Mouse (Mus musculus) right cerebral cortex, postnatal 10 days (tissue): Measurements from ENCODE around the gene Pygm.
A peak's percentile ranks its signal among the peaks of the same experiment; 100 is the strongest.

ENCODE experiments used
- DNase-seq, 2 experiments: peaks; one replicate each; pipeline ENCODE4 v3.0.0; 2021; ENCODE audit warnings: low spot score in 2 of 2

The Pygm gene

DNA sequence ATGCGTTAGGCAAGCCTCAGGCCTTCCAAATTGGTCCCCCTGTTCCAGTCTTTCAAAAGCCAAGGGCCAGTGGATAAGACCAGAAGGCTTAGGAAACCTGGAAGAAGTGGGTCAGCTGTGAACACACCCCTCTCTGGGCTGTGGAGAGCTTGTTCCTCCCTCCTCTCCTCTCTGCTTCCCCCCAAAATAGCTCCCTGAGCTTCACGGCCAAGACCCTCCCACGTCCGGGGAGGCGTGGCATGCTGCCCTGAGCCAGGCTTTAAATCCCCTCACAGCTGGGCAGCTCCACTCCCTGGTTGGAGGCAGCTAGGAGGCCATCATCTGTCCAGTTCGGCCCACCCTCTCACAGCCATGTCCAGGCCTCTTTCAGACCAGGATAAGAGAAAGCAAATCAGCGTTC, at the start of gene Pygm:
Gene Pygm, plus strand, starts transcription at position 272 of the 400 bp plus-strand sequence.
- peak; percentile 79 to 80 for DNase-seq

DNA sequence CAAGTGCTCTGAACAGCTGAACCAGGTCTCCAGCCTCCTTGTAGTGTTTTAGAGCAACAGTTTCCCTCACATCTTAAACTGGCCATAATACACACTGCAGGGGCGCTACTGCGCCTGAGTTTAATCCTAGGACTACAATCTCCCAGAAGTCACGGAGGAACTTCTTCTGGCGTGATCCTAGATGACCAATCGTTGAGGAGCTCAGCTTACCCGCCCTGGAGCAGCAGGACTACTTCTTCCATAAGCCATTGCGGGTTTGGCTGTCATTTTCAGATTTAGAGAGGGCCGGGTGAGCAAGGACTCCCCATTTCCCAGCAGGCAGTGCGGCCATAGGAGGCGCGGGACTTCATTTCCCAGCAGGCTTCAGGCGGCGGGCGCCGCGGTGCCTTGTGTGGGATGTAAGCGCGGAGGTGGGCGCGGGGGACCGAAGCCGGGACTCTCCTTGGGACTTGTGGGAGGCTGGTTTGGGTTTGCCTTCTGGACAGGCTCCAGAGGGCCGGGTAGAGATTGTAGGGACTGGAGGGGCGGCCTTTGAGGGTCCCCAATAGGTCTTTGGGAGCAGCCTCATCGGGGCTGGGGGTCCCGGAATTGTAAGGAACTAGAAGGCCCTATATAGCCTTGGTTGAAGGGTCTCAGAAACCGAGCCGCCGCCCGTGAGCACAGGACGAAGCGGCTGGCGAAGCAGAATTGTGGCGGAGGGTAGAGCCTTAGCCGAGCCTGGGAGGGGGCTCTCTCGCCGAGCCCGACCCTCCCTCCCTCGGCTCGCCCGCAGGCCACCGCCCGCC, 49.3 kb upstream of the Pygm start, which contains the start of gene Men1:
Gene Men1, plus strand, starts transcription at position 307 of the 785 bp plus-strand sequence.
- peak; percentile 97 to 98 for DNase-seq

DNA sequence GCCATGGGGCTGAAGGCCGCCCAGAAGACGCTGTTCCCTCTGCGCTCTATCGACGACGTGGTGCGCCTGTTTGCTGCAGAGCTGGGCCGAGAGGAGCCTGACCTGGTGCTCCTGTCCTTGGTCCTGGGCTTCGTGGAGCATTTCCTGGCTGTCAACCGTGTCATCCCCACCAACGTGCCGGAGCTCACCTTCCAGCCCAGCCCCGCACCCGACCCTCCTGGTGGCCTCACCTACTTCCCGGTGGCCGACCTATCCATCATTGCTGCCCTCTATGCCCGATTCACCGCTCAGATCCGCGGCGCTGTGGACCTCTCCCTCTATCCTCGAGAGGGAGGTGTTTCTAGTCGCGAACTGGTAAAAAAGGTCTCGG, 48.8 kb upstream of the Pygm start:
- no peak for DNase-seq

DNA sequence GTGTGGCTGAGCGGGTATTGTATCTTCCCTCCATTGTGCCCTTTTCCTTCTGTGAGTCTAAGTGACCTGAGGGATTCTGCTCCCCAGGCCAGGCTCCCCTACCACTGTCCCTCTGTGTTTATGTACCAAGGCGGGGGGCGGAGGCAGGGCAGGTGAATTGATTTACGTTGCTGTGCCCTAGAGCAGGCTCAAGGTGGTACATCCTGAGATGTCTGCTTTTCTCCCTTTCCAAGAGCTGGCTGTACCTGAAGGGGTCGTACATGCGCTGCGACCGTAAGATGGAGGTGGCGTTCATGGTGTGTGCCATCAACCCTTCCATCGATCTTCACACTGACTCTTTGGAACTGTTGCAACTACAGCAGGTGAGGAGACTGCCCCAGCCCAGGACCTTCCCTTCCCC, 47.3 kb upstream of the Pygm start:
- DNase-seq, result no peak

DNA sequence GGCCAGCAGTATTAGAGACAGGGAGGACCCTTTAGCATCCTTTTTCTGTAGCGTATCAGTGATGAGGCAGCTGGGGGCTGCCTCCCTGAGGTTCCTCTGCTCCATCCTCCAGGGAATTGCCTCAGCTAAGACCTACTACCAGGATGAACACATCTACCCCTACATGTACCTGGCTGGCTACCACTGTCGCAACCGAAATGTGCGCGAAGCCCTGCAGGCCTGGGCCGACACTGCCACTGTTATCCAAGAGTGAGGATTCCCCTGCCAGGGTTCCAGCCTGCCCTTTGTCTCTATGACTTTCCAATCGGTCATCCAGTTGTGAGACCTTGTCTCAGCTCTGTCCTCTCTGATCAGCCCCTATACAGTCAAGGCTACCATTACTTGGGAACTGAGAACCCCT, 46.0 kb upstream of the Pygm start:
- DNase-seq, result no peak

DNA sequence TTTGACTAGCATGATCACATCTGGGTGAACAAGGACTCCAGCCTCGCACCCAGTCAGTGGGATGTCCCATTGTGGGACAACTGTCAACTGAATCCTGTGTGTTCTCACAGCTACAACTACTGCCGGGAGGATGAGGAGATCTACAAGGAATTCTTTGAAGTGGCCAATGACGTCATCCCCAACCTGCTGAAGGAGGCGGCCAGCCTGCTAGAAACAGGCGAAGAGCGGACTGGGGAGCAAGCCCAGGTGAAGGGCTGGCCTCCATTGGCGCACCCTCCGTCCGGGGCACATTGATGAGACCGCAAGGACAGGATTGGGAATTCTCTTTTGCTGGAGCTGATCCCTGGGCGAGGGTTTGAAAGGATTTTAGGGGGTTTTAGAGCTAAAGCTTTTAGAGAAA, 45.5 kb upstream of the Pygm start:
- DNase-seq, result no peak

DNA sequence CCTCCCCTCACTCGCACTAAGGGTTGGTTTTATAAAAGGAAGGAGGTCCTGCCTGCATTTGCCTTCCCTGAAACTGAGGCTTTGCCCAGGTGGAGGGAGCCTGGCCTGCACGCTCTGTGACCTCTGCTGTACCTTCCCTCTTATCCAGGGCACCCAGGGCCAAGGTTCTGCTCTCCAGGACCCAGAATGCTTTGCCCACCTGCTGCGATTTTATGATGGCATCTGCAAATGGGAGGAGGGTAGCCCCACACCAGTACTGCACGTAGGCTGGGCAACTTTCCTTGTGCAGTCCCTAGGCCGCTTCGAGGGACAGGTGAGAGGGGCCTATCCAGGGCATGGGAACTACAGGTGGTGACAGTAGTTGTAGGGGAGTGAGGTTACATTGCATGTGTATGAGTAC, 45.0 kb upstream of the Pygm start:
- no peak for DNase-seq

DNA sequence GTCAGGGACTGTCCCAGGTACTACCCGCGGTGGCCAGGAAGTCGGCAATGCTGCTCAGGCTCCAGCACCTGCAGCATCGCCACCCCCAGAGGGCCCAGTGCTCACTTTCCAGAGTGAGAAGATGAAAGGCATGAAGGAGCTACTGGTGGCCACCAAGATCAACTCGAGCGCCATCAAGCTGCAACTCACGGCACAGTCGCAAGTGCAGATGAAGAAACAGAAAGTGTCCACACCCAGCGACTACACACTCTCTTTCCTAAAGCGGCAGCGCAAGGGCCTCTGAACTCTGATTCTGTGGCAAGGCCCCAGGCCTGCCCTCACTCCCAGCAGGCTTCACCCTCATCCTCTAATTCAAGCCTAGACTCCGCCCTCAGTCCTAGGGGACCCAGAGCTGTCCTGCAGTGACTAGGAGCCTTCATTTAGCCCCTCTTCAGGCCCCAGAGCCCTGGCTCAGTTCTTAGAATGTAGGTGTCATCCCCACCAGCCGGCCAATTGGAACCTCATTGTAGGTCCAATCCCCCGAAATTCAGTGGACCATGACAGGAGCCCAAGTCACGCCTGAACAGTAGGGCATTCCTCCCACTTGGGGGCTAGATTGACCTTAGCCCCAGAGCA, 44.2 kb upstream of the Pygm start:
- DNase-seq, result no peak

DNA sequence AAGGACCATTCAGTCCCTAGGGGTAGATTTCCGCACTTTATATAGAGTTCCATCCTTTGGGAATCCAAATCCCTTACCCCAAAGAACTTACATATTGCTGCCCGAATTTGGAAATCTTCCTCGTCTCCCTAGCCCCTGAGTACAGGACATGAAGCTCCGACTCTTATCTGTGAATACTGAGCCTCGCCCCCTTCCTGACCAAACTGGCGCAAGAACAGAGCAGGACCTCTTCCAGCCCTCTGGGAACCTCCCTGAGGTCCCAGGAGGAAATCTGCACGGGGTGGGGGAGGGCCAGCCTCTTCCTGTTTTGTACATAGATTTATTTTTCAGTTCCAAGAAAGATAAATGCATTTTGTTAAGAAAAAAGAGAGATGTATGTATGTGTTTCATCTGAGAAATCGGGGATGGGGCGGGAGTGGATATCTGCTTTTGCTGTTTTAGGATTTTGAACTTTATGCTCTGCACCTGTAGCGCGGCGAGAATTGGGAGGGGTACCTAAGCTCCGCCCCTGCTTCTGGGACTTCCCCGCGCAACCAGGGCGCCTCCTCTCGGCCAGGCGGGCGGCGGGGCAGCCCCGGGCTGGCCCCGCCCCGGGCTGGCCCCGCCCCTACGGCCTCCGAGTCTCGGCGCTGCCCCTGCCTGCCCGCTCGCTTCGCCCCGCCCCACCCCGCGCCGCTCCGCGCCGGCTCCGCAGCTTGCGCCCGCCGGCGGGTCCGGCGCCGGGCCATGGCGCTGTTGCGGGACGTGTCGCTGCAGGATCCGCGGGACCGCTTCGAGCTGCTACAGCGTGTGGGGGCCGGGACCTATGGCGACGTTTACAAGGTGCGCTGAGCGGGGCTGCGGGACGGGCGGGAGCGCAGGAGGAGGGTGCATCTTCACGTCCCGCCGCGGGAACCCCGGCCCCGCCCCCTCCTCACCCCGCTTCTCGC, 43.4 kb upstream of the Pygm start, which contains the start of gene Map4k2:
Gene Map4k2, plus strand, starts transcription at position 612 of the 929 bp plus-strand sequence.
- DNase-seq, result peak in 1 of 2 experiments; percentile 80

DNA sequence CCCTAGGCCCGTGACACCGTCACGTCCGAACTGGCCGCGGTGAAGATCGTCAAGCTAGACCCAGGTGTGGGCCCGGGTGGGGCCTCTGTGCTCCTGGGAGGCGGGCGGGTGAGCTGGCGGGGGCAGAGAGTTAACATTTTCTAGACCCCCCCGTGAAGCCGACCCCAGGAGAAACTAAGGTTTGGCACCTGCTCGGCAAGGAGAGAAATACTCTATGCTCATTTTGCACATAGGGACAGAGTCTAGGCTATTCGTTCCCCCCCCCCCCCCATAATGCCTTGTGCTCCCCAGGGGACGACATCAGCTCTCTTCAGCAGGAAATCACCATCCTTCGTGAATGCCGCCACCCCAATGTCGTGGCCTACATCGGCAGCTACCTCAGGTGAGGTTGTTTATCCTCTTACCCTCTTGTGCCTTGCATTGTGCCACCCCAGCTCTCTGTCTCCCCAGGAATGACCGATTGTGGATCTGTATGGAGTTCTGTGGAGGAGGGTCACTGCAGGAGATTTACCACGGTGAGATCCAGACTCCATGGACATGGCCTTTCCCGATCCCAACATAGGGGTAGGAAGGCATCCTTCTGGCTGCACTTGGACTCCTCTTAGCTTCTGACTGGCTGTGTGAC, 42.6 kb upstream of the Pygm start:
- no peak for DNase-seq

DNA sequence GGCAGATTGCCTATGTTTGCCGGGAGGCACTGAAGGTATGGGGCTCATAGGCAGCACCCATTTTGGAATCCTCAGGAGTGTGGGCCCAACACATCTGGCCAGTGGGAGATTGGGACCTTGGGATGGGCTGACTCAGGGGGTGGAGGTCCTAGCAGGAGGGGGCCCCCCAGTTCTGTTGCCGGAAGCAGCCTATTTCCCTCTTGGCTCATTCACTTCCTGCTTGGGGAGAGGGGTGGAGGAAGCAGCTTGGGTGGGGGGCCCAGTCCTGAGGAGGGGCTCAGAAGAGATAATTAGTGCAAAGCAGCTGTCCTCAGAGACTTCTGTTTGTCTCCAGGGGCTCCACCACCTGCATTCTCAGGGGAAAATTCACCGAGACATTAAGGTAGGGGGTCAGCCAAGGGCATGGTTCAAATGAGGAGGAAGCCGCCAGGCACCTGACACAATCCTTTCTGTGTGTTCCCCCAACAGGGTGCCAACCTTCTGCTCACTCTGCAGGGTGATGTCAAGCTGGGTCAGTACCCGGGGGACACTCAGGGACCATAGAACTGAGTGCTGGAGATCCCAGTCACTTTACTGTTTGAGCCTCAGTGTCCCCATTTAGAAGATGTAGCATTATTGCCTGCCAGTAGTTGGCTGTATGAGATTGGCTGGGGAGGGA, 41.8 kb upstream of the Pygm start:
- DNase-seq, result no peak

DNA sequence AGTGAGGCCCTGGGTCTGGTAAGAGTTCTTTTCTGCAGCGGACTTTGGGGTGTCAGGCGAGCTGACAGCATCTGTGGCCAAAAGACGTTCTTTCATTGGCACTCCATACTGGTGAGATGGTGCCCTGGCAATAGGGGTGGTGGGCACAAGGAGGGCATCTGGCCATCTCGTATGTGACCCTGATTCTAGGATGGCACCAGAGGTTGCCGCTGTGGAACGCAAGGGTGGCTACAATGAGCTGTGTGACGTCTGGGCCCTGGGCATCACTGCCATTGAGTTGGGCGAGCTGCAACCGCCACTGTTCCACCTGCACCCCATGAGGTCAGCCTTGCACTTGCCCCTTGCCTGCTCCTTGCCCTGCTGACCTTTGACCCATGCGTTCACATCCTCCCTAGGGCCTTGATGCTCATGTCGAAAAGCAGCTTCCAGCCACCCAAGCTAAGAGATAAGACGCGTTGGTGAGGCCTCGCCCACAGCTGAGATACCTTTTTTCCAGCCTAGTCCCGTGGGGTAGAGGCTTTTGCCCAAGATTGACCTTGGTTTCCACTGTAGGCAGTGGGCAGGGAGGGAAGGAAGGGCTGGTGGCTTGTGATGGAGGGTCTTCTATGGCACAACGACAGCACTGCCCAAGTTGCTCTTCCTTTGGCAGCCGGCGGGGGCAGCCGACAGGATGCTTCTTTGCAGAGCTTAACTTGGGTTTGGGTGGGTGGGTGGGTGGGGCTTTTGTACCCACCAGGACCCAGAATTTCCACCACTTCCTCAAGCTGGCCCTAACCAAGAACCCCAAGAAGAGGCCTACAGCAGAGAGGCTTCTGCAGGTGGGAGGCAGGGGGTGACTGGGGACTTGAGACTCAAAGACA, 40.9 kb upstream of the Pygm start:
- DNase-seq, result no peak

DNA sequence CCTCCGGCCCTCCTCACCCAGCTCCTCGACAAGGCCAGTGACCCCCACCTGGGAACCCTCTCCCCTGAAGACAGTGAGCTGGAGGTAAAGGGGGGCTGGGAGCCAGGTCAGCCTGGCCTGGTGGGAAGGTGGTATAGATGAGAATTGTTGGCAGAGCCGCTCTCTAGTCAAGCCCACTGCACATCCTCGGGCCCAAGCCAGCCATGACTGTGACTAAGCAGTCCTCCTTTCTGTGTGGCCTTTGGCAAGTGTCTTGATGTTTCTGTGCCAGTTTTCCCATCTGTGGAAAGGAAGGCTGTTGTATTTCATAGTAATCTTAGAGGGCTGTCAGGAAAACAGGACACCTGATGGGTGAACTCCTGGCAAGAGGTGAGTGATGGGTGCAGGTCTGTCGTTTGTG, 40.2 kb upstream of the Pygm start:
- DNase-seq, result peak in 1 of 2 experiments; percentile 24

DNA sequence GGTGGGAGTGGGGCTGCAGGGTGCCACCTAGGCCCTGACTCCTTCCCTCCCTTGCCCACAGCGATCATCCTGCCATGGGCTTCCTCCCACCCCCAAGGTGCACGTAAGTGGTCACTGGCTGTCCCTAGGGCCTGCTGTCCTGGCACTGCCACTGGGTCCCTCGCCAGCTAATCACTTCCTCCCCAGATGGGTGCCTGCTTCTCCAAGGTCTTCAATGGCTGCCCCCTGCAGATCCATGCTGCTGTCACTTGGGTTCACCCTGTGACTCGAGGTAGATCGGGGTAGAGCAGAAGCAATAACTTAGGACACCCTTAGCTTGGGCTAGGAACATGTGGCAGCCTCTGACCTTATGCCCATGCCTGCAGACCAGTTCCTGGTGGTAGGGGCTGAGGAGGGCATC, 38.2 kb upstream of the Pygm start:
- no peak for DNase-seq

DNA sequence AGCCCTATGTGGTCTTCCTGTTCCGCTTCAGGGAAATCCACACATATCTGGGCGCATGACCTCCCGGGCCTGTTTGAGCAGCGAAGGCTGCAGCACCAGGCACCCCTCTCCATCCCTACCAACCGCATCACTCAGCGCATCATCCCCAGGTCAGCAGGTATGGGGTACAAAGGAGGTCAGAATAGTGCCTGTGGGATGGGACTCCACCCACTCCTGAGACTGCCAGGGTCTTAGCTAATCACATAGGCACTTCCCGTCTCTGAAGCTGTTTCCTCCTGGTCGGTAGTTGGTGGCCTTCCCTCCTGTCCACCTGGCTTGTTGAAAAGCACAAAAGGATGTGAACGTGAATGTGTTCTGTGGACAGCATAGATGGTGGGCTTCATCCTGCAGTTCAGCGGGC, 37.5 kb upstream of the Pygm start:
- no peak for DNase-seq

DNA sequence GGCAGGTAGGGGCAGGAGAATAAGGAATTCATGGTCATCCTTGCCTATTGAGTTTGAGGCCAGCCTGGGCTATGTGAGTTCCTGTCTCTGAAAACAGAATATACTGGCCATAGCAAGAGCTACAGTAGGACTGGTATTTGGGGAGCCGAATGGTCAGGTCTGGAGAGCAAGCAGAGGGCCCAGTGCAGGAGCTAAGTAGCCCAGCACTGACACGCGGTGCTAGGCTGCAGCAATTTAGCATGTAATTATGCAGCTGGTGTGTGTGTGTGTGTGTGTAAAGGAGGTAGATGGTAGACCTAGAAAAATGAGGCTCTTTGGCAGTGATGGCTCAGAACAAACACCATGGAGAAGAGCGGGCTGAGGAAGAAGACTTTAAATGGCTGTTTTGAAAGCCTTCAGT, 36.6 kb upstream of the Pygm start:
- no peak for DNase-seq

DNA sequence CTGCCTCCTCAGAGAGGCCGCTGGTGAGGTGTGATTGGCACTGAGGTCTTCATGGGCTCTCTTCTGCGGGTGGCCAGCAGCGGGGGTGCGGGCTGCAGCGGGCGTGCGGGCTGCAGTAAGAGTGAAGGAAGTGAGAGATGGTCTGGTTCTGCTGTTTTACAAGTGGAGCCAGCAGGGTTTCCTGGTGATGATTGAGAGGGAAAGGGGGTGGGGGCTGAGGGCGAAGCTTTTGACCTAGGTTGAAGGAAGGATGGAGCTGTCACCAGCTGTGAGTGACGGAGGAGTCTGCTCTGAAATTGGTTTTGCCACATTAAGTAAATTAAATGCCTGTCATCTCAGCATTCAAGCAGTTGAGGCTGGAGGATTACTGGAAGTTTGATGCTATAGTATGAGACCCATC, 35.5 kb upstream of the Pygm start:
- no peak for DNase-seq

DNA sequence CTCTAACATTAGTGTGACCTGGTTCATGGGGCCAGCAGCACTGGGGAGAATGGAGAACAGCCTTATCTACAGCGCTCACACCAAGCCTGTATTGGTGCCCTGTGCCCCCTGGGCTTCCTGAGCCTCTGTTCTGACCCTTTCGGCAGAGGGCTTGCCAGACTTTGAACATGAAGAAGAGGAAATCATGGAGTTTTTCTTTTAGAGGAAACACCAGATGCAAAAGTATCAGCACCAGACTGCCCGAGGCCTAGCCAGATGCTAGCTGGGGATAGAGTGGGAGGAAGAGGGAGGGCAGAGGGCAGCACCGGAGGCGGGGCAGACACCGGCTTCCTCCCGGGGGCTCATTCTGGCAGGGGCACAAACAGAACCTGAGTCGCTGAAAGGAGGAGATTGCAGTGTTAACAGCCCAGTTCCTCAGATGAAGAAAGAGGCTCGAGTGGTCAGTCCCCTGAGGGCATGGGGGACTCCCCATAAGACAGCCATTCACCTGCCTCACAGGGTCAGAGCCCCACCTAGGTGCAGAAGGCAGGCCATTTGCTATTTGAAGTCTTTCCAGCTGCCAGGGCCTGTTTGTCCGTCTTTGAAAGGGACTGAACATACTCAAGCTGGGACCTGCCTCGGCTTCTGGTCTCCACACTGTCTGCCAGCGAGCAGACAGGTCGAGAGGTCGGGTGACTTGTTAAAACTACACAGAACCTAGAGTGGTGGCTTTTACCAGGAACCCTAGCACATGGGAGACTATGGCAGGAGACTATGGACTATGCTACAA, 34.8 kb upstream of the Pygm start:
- DNase-seq, result no peak

DNA sequence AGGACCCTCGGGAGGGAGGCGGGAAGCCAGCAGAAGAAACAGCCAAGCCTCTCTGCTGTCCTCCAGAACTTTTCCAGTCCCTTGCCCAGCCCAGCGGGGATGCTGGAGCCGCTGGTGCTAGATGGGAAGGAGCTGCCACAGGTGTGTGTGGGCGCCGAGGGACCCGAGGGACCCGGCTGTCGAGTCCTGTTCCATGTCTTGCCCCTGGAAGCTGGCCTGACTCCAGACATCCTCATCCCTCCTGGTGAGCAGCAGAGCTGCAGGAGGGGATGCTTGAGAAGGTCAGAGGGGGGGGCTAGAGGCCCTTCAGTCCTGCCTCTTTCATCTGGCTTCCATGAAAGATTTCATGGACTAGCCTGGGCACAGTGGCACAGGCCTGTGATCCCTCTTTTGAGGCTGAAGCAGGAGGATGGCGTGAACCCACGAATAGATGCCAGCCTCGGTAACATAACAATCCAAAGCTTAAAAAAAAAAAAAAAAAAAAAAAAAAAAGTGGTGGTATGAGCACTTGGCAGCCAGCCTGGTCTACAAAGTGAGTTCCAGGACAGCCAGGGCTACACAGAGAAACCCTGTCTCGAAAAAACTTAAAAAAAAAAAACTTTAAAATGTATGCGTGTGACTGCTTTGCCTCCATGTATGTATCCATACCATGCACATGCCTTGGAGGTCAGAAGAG, 32.6 kb upstream of the Pygm start:
- DNase-seq, result peak in 1 of 2 experiments; percentile 41
